Mouse (Mus musculus): ENCODE measurements around the gene Snx5.
A peak's percentile ranks its signal among the peaks of the same experiment; 100 is the strongest.

Gene Snx5

DNA sequence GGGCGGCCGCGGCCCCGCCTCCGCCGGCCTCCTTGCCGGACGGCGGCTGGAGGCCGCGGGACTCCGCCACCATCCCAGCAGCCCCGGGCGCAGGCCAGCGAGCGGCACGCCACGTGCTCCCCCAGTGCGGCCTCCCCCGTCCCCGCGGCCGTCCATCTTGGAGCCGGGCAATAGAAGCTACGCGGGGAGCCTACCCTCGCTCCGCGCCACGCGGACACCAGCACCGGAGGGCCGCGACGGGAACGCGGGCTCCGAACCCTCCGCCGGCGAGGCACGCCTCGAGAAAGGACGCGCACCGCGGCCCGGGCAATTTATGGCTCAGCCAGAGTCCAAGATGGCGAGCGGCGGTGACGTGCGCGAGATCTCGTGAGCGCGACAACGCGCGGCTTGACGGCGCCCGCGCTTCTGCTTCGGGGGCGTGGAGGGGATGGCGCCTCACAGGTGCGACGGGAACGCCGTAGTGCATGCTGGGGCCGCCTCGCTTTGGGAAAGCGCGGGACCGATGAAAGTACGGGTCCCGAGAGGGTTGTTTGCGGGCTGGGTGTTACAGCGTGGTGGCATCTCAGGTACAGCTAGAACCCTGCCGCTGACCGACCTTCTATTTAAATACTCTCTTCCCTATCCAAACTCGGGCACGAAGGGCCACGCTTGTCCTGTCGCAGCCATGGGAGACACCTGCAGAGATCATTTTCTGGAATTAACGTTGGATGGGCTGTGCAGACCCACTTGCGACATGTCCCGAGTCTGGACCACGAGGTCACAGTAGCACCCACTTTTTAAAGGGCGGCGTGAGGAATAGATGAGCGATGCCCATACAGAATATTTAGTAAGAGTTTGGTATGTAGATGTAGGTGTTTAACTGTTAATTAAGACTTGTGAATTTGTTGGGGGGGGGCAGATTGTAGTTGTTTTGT is at the start of gene Snx5, which contains the start of gene Mgme1:
Snx5 (minus strand) TSS at position 400 of the 914 bp plus-strand sequence.
Mgme1 (plus strand) TSS at position 157 of the 914 bp plus-strand sequence.
- peak; percentile 88 for DNase-seq (ENCODE audit: low spot score)

GRCm38 (mm10) chr2:144311372-144311771 is 40.7 kb upstream of the Snx5 start:
- no peak for DNase-seq (ENCODE audit: low spot score)

GRCm38 (mm10) chr2:144310273-144310672 is 39.6 kb upstream of the Snx5 start:
- DNase-seq (ENCODE audit: low spot score), result no peak

GRCm38 (mm10) chr2:144308561-144308960 is 37.9 kb upstream of the Snx5 start:
- no peak for DNase-seq (ENCODE audit: low spot score)

GRCm38 (mm10) chr2:144305721-144306294 is 35.1 kb upstream of the Snx5 start:
- no peak for DNase-seq (ENCODE audit: low spot score)

DNA sequence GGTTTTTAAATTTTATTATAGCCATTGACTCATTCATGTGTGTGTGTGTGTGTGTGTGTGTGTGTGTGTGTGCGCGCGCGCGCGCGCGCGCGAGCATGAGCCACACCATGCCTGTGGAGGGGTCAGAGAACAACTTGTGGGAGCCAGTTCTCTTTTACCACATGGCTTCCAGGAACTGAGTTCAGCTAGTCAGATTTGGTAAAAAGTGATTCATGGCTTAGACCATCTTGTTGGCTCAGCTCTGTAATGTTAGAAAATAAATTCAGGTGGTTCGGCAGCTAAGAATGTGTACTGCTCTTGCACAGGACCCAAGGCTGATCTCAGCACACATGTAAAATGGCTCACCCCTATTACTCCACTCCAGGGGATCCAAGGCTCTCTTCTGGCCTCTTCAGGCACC is 30.4 kb upstream of the Snx5 start:
- no peak for DNase-seq (ENCODE audit: low spot score)

DNA sequence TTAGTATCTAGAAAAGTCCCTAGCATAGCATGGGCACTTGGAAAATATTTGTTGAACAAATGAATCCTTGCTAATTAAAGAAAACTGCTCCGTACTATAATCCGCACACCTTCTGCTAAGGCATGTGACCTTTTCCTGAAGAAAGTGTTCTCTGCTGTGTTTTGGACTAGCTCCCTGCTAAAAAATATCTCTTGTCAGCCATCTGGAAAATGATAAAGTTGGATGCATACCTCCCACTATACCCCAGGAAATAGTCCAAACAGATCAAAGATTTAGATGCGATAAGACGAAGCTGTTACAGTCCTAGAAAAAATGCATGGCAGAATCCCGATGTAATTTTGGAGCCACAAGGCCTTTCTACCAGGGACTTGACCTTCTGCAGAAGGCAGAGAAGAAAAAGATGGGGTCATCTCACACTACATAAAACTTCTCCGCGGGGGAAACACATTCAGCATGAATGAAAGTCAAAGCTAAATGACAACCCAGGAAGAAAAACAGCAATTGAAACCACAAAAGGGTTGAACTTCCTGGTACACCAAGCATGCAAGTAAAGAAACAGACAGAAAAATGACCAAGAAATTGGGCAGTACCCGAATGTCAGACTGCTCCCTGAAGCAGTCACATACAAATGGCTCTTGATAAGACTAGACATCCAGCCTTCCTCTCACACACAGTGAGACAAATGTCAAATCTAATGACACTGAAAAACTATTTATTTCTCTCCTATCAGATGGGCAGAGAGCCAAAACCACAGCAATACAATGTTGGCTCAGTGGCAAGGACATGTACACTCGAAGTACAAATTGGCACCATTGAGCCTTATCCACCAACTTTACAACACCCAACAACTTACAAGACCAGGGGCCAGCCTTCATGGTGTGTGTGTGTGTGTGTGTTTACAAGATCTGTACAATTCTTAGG is 29.3 kb upstream of the Snx5 start:
- no peak for DNase-seq (ENCODE audit: low spot score)

DNA sequence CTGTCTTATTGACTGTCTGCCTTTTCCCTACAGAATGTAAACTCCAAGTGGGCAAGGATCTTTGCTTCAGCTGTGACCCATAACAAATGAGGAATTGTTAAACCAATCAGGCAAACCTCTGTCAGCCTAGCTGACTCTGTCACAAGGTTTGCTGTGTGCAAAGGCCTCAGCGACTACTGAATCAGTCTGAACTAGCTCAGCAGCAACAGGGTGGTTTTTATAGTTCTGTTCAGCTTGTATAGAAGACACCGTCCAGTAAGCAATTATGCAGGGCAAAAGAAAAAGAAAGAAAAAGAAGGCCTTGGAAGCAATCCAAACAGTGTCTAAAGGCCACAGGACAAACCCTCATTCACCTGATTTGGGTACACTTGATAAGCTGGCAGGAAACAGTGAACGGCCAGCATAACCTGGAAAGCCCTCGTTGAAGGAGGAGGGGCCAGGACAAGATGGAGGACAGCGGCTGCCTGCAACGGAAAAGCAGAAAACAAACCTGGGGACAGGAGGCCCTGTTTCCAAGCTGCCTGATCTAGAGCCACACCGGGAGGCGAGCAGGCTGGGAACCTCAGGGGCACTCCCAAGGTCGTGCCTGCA is 24.5 kb upstream of the Snx5 start:
- DNase-seq (ENCODE audit: low spot score), result no peak

DNA sequence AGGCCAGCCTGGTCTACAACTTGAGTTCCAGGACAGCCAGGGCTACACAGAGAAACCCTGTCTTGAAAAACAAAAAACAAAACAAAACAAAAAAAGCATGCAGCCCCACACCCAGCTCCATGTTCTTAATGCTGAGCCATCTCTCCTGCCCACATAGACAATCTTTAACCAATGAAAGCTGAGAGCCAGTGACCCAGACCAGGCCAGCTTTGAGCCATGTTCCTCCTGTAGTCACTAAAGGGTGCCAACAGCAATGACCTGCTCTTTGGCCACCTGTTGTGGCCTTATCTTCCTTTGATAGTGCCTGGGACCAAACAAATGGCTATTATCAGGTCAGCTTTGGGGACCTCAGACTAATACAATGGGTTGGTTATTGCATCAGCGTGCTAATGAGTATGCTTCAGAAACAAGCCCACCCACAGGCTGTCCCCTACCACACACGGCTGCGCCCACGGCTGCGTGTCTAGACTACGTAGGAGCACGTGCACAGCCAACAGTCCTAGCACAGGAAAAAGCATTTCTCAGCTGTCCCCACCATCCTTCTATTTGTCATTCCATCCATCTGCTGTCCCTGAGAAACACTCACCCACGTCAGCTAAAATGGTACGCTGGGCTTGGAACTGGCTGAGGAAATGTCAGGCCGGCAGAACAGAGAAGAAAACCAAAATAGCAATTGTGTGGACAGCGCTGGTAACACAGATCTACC is 21.0 kb upstream of the Snx5 start:
- DNase-seq (ENCODE audit: low spot score), result no peak

- no peak for DNase-seq (ENCODE audit: low spot score)
Measured at GRCm38 (mm10) chr2:144290321-144290720, 19.6 kb upstream of the Snx5 start.

GRCm38 (mm10) chr2:144281417-144281816 is 10.7 kb upstream of the Snx5 start:
- no peak for DNase-seq (ENCODE audit: low spot score)

DNA sequence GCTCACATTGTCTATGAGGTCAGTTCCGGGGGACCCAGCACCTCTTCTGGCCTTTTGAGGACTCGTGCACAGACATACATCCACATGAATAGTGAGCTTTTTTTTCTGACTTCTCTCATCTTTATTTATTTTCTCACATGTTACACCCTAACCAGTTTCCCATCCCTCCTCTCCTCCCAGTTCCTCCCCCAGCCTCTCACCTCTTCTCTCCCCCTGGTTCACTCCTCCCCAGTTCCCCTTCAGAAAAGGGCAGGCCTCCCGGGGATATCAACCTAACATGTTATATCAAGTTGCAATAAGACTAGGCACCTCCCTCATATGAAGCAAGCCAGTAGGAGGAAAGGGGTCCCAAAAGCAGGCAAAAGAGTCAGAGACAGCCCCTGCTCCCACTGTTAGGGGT is 9.9 kb upstream of the Snx5 start:
- no peak for DNase-seq (ENCODE audit: low spot score)

DNA sequence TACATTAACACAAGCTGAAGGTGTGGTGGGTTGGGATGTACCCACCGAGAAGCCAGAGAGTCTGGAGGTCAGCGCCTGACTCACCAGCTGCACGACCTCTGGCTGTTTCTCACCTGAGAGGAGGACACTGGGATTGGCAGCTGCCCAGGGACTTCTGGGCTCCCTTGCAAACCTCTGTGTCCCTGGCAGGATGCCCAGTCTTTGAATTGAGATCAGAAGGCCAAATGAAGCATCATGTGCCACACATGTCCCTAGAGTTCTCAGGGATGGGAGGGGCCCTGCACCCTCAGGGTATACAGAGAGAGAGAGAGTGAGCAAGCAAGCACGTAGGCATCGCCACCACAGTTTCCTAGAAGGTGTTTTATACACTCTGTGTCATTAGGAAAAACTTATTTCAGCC is 9.0 kb upstream of the Snx5 start:
- no peak for DNase-seq (ENCODE audit: low spot score)

DNA sequence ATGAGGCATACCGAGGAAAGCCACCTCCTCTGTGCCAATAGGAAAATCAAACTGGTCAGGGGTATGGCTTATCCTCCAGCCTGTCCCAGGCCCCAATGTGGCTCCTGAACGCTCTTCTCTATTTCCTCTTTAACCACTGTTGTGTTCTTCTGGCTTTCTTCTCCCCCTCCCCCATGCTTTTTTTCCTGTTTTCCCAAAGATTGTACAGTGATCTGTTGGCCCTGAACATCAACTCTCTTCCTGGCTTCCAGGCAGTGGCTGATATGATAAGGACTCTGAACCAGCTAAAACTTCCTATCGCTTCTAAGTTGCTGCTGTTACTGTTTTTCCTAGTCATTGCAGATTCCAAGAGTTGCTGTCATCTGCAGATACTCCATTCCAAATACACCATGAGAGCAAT is 6.2 kb upstream of the Snx5 start:
- no peak for DNase-seq (ENCODE audit: low spot score)

GRCm38 (mm10) chr2:144274741-144275140 is 4.0 kb upstream of the Snx5 start:
- no peak for DNase-seq (ENCODE audit: low spot score)

- DNase-seq (ENCODE audit: low spot score), result no peak
Measured at GRCm38 (mm10) chr2:144272088-144272487, 1.4 kb upstream of the Snx5 start.

- DNase-seq (ENCODE audit: low spot score), result no peak
Measured at GRCm38 (mm10) chr2:144269679-144270475, 829 bp downstream of the Snx5 start.

- no peak for DNase-seq (ENCODE audit: low spot score)
Measured at GRCm38 (mm10) chr2:144269306-144269650, 1.4 kb downstream of the Snx5 start.

DNA sequence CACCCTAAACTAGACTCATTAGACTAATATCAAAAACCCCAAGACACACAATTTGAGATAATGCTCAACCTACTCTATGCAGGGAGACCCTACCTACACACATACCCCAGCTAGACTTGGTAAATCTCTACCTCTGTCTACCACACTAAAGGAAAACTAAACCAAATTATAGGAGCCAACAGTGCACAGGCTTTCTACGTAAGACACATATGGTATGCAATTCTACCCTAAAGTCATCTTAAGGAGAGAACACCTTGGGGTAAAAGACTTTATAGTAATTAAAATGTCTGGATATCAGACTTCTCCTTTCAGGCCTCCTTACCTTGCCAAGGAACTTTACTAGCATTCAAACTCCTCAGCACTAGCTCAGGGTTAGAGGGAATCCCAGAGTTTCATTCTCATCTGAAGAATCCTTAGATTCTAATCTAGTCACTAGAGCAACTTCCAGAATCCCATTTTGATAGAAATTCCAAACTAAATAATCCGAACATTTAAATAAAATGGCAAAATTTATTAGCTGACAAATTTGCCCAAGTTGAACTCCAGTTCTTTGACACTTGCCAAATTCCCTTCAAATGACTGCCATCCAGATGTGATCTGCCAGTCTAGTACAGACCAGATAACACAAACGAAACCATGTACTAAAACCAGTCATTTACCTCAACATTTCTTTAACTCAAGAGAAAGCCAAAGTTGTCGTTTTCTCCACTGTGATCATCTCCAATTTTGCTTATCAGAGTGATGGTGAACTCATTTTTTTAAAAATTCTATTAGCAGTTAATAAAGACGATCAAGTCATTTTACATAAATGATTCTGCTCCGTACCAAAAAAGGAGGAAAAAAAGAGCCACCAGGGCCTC is 2.0 kb downstream of the Snx5 start:
- DNase-seq (ENCODE audit: low spot score), result no peak

DNA sequence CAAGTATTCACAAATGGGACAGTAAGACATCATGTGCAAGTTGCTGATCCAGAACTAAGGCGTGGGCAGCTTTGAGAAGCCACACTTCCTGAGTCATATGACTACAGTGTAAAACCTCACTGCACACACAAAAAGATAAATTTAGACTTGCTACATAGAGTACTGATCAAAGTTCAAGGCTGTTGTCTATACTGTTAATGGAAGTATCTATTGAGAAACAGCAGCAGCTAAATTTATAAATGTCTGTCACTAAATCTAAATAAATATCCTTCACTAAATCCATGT is 3.0 kb downstream of the Snx5 start:
- DNase-seq (ENCODE audit: low spot score), result no peak

All from spleen, adult 12 weeks (tissue).